Mouse (Mus musculus) spleen, adult 2 months (tissue): ENCODE measurements around the gene Zdhhc18. TPM values are rescaled to one million over a fixed set of nuclear protein-coding genes. Genes with fewer than 3 reads are reported as not detected.

Source experiments
- DNase-seq, 2 experiments: peaks; one replicate each; pipeline versions ENCODE4 v3.0.0 to v3.0.0-alpha.2; 2012 to 2021; ENCODE audit warnings: low spot score in 2 of 2, low read depth in 1 of 2
- H3K27ac ChIP-seq: fragments of 200-500 bp; 2 replicates; pipeline ENCODE4 v1.5.1; 2012; ENCODE audit warnings: low read length, inconsistent platforms; ENCODE audit not compliant: insufficient read depth
- H3K27me3 ChIP-seq: fragments of 200-500 bp; 2 replicates; pipeline ENCODE4 v1.6.1; 2012; ENCODE audit warnings: mild to moderate bottlenecking, moderate library complexity, low read length, inconsistent platforms; ENCODE audit not compliant: control insufficient read depth, insufficient read depth
- H3K36me3 ChIP-seq: fragments of 200-500 bp; 2 replicates; pipeline ENCODE4 v1.6.1; 2012; ENCODE audit warnings: mild to moderate bottlenecking, low read length, inconsistent platforms; ENCODE audit not compliant: control insufficient read depth, insufficient read depth
- H3K4me1 ChIP-seq: fragments of 200-500 bp; 2 replicates; pipeline ENCODE4 v1.6.1; 2011; ENCODE audit warnings: inconsistent platforms; ENCODE audit not compliant: control insufficient read depth, insufficient read depth, insufficient read length
- H3K4me3 ChIP-seq: fragments of 200-500 bp; 2 replicates; pipeline ENCODE4 v1.5.1; 2011; ENCODE audit warnings: mild to moderate bottlenecking, inconsistent platforms; ENCODE audit not compliant: insufficient read depth, insufficient read length; ENCODE audit errors: extremely low read depth
- CTCF ChIP-seq: fragments of 200-500 bp; IDR thresholded peaks from 2 replicates; pipeline ENCODE4 v1.5.1; 2011; ENCODE audit warnings: mild to moderate bottlenecking, inconsistent platforms; ENCODE audit not compliant: insufficient read depth, insufficient read length, insufficient replicate concordance; ENCODE audit errors: extremely low read depth
- POLR2A ChIP-seq: fragments of 200-500 bp; IDR thresholded peaks from 2 replicates; pipeline ENCODE4 v1.6.1; 2011; ENCODE audit warnings: low read depth, low read length, inconsistent platforms
- WGBS: fragments of 180-500 bp; shearing (Covaris S2); methylation state at CpG from one replicate; pipeline ENCODE4 v1.1.7; 2018; 5-methylcytosine and 5-hydroxymethylcytosine counted together
- polyA plus RNA-seq: library from polyadenylated mRNA; depleted of rRNA; stranded (reverse); fragments of >200 nt; gene quantifications from 2 replicates; pipeline ENCODE4 v1.2.3, GENCODE M21; 2012; rRNA removed

Zdhhc18 gene
- polyA plus RNA-seq: 133 and 134 TPM in 2 replicates

DNA sequence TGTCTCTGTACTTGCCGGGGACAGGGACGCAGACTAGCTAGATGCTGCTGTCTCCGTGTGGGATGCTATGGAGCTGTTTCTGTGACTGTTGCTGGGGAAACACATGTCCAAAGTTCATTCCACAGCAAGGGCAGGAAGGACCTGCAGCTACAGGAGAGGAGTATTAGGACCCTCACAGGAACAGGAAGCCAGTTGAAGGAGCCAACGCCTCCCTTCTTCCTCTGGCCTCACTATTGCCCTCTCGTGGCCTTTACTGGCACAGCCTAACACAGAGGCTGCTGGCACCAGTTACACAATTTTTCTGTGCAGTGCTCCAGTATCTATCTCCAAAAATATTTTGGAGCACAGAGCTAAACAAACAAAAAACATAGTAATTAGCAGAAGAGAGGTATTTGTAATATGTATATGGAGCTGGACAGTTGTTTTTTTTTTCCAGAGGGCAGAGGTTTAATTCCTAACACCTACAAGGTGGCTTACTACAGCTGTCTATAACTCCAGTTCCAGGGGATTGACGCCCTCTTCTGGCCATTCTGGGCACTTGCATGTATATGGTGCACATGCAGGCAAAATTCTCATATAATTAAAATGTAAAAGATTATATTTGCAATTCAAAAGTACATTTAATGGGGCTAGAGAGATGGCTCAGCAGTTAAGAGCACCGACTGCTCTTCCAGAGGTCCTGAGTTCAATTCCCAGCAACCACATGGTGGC is at the start of gene Zdhhc18:
TSS of gene Zdhhc18 (minus strand) at position 166 of the 711 bp plus-strand sequence.
- peak; percentile 74 to 87 for DNase-seq

DNA sequence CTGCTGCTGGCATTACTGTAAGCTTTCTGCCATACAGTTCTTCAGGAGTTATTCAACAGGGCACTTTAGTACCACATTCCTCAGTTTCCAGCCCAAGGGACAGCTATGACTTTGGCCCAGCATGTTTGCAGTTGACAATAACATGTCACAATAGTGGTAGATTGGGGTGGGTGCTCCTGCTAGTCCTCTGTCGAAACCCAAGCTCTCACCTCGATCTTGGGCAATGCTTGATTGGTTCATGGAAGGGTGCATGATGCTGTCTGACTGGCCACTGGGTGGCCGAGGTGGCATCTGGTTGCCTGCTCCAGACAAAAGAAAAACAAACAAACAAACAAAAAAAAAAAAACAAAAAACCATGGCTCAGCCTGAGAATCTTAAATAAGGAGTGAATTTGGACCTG is 45.4 kb upstream of the Zdhhc18 start:
- Histone ChIP-seq H3K4me3 (no peak overlapping the region), H3K27me3 (no peaks in the 10 kb centered on the region), H3K4me1 (no peaks in the 10 kb centered on the region), H3K27ac (no peak overlapping the region), H3K36me3 (peaks cover 60% of the 10 kb centered on the region)
- DNase-seq: no peak
- WGBS: 78% methylated on average over 3 of the region's 3 CpGs
- no peak for TF ChIP-seq CTCF
- no peak for TF ChIP-seq POLR2A

More for the DNA sequence above, at the start of gene Zdhhc18:
- Histone ChIP-seq H3K27ac (peak within 1 kb of the TSS; percentile 71), H3K4me3 (peak within 1 kb of the TSS; percentile 56), H3K36me3 (no peaks in the 10 kb centered on the region), H3K27me3 (no peaks in the 10 kb centered on the region), H3K4me1 (no peaks in the 10 kb centered on the region)
- 27% methylated on average over 7 of the region's 7 CpGs for WGBS
- TF ChIP-seq CTCF (peak; percentile 81; the same call in 1 of the 2 replicates), POLR2A (no peak; the same call in 1 of the 2 replicates)

DNA sequence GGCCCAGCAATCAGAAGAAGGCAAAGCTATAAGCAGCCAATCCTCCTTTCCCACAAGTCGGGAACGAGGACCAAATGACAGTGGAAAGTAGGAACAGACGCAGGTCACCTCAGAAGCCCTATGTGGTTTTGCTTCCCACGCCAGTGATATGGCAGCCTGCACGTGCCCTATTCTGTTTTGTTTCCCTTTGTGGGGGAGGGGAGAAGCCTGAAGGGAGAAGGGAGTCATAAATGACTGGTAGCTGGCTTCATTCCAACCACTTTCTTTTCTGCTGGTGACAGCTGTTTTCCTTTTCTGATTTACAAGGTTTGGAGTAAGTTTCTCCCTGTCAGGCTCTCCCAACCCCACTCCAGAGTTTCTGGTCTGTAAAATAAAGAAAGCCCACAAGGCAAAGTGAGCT is 40.3 kb upstream of the Zdhhc18 start:
- no peak for DNase-seq
- no peak overlapping the region for H3K4me3 ChIP-seq
- no peak overlapping the region for H3K27ac ChIP-seq
- WGBS: 52% methylated on average over 5 of the region's 5 CpGs
- H3K27me3 ChIP-seq: no peaks in the 10 kb centered on the region
- peaks cover 93% of the 10 kb centered on the region for H3K36me3 ChIP-seq
- no peaks in the 10 kb centered on the region for H3K4me1 ChIP-seq
- no peak for TF ChIP-seq CTCF

DNA sequence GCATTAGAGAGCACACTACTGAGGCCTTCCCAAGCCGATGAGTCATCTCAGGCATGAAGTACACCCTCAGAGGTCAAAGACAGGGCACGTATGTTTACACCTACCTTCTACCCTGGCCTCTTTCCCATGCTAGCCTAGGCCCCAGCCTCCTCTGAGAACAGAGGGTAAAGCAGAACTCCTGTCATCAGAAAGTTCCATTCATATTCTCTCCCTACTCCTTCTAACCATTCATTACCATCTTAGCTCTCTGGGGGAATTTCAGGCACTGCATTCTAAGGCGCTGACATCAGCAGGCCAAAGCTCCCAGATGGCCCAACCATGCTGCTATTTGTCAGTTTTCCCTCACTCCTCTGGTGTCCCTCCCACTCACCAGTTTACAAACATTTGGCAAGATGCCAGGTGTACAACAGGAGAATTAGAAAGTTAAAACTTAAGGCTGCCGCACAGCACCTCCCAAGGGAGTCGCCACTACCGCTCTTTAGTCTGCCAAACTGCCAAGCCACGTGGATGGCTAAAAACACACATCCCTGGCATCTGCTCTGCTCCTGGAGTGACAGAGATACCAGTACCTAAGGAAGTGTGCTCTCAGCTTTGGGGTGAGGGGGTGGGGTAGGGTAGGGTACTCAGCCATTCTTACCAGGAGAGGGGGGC is 38.6 kb upstream of the Zdhhc18 start:
- no peaks in the 10 kb centered on the region for H3K4me1 ChIP-seq
- DNase-seq: no peak
- TF ChIP-seq CTCF: no peak
- no peak for TF ChIP-seq POLR2A
- H3K4me3 ChIP-seq: no peak overlapping the region
- WGBS: 53% methylated on average over 7 of the region's 7 CpGs
- H3K27me3 ChIP-seq: no peaks in the 10 kb centered on the region
- peaks cover 91% of the 10 kb centered on the region for H3K36me3 ChIP-seq
- peak overlapping the region; percentile 0; the same call in 1 of the 2 replicates for H3K27ac ChIP-seq

DNA sequence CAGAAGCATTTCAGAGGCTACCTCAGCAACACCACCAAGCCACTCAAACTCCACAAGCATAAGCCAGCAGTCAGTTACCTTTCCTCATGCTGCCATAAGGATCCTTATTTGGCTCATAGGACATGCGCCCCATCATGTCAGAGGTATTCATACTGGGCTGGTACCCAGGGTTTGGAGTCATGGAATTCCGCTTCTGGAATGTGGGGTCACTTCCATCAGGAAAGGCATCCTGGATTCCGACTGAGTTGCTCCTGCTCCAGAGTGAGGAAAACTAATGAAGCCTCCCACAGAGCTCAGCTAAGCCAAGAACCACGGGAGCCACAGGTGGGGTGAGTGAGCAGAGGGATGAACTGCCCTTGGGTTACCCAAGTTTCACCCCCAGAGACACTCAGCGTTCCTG is 37.2 kb upstream of the Zdhhc18 start:
- Histone ChIP-seq H3K4me1 (no peaks in the 10 kb centered on the region), H3K36me3 (peaks cover 85% of the 10 kb centered on the region), H3K4me3 (no peak overlapping the region), H3K27me3 (no peaks in the 10 kb centered on the region), H3K27ac (no peak overlapping the region)
- WGBS: 91% methylated on average over 5 of the region's 5 CpGs
- TF ChIP-seq POLR2A (no peak), CTCF (no peak)
- no peak for DNase-seq

DNA sequence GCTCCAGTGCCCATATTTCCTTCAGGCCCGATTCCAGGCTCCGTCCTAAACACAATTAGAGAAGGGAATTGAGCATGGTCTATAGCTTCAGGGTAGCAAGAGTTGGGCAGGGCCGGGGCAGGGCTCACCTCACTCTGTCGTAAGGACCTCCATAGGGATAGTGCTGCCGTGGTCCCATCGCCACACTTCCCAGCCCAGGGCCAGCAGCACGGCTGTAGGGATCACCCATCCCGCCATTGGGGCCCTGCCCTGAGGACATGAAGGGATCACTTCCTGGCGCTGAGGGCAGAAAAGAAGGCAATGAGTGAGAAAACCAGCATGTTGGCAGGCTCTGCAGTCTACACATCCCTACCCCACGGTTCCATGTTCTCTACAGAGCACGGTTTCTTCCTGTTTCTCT is 36.6 kb upstream of the Zdhhc18 start:
- no peak overlapping the region for H3K4me3 ChIP-seq
- H3K4me1 ChIP-seq: no peaks in the 10 kb centered on the region
- WGBS: 97% methylated on average over 11 of the region's 11 CpGs
- TF ChIP-seq CTCF: no peak
- no peak for TF ChIP-seq POLR2A
- no peak overlapping the region for H3K27ac ChIP-seq
- no peak for DNase-seq
- no peaks in the 10 kb centered on the region for H3K27me3 ChIP-seq
- H3K36me3 ChIP-seq: peaks cover 82% of the 10 kb centered on the region
